Mouse (Mus musculus): ENCODE measurements at regions not wholly inside any gene's neighbourhood (a gene's known extent, or its start where the extent isn't known, plus 50 kb on each side); places are given as distances from the start of the nearest gene placed in this dataset.

- DNase-seq (ENCODE audit: low spot score in 2 of 2) = no peak
Measured at GRCm38 (mm10) chr2:33944301-33944700, 56.6 kb upstream of the Mvb12b start.

- no peak for DNase-seq (ENCODE audit: low spot score in 2 of 2)
Measured at GRCm38 (mm10) chr2:33942085-33942484, 54.3 kb upstream of the Mvb12b start.

- no peak for DNase-seq (ENCODE audit: low spot score in 2 of 2)
Measured at GRCm38 (mm10) chr2:33941316-33941715, 53.6 kb upstream of the Mvb12b start.

GRCm38 (mm10) chr2:33939836-33940235, 52.1 kb upstream of the Mvb12b start:
- DNase-seq (ENCODE audit: low spot score in 2 of 2) = no peak
